Mouse (Mus musculus): ENCODE measurements at regions not wholly inside any gene's neighbourhood (a gene's known extent, or its start where the extent isn't known, plus 50 kb on each side); places are given as distances from the start of the nearest gene placed in this dataset.

DNA sequence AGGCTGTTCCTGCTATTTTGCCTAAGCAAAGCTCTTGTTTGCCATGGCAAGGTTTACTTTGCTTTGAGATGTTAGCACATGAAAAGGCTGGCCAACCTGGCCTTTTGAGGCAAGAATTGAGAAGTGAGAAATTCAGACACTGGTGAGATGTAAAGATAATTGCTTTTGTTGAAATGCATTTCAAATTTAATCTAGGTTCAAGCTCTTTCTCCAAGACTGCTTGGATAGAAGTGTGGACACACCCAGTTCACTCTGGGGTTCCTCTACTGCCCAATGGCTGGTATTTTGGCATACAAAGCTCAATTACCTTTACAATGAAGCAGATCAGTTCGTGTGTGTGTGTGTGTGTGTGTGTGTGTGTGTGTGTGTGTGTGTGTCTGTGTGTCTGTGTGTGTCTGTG lies 123.8 kb upstream of the Rfx3 start:
- H3K36me3 ChIP-seq (ENCODE audit: control insufficient read depth, insufficient read depth, low read length): no peaks in the 10 kb centered on the region
- no peak overlapping the region for H3K4me3 ChIP-seq (ENCODE audit: extremely low read depth, insufficient read depth, insufficient read length)
- H3K27me3 ChIP-seq (ENCODE audit: control insufficient read depth, insufficient read depth, low read length): no peaks in the 10 kb centered on the region
- no peak for DNase-seq (ENCODE audit: low read depth in 1 of 2, low spot score in 2 of 2)
- no peak for TF ChIP-seq POLR2A (IDR thresholded peaks at IDR 0.05; ENCODE audit: low read depth, low read length)
- no peak for TF ChIP-seq CTCF (IDR thresholded peaks at IDR 0.05; ENCODE audit: extremely low read depth, insufficient read depth, insufficient read length, insufficient replicate concordance)
- WGBS: 25% methylated on average over 1 of the region's 1 CpGs
- H3K27ac ChIP-seq (ENCODE audit: insufficient read depth, low read length): no peak overlapping the region
- no peaks in the 10 kb centered on the region for H3K4me1 ChIP-seq (ENCODE audit: control insufficient read depth, insufficient read depth, insufficient read length)

DNA sequence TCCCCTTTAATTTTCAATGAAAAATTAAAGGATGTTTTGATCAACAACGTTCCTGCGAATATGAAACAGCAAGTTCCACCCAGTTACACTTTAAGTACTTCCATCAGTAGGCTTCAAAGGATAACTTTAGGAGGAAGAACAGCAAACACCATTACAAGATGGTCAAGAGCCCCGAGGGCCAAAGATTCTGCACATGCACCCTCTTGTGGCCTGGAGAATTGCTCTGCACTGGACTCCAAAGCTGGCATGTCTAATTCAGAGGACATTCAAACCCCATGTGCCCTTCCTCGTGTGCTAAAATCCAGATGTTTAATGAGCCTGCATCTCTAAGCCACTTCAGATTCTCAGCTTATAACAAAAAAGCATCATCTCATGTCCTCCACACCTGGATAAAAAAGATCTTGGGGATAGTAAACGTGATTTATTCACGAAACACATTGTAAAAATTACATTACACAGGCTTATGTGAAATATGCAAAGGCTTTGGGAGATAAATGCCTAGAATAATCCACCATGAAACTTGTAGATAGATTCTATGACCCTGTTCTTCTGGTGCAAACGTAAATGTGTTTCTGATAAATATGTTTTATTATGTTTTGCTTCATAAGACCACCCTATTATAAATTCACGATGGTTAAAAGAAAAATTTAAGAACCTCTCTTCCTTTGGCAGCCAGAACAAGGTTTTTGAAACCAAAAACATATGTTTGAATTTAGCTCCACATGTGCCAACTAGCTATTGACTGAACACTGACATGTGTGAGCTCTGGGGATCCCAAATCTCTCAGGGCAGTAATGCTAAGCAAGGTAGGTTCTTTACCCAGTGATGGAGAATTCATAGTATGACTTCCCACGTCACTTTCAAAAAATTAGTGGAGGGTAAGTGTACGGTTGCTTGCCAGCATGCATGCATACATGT lies 100.6 kb upstream of the Rfx3 start:
- H3K4me1 ChIP-seq (ENCODE audit: control insufficient read depth, insufficient read depth, insufficient read length): no peaks in the 10 kb centered on the region
- TF ChIP-seq CTCF (IDR thresholded peaks at IDR 0.05; ENCODE audit: extremely low read depth, insufficient read depth, insufficient read length, insufficient replicate concordance) (no peak), POLR2A (IDR thresholded peaks at IDR 0.05; ENCODE audit: low read depth, low read length) (no peak)
- H3K27me3 ChIP-seq (ENCODE audit: control insufficient read depth, insufficient read depth, low read length): no peaks in the 10 kb centered on the region
- no peak for DNase-seq (ENCODE audit: low read depth in 1 of 2, low spot score in 2 of 2)
- 83% methylated on average over 10 of the region's 10 CpGs for WGBS
- no peak overlapping the region for H3K4me3 ChIP-seq (ENCODE audit: extremely low read depth, insufficient read depth, insufficient read length)
- no peak overlapping the region for H3K27ac ChIP-seq (ENCODE audit: insufficient read depth, low read length)
- H3K36me3 ChIP-seq (ENCODE audit: control insufficient read depth, insufficient read depth, low read length): no peaks in the 10 kb centered on the region

DNA sequence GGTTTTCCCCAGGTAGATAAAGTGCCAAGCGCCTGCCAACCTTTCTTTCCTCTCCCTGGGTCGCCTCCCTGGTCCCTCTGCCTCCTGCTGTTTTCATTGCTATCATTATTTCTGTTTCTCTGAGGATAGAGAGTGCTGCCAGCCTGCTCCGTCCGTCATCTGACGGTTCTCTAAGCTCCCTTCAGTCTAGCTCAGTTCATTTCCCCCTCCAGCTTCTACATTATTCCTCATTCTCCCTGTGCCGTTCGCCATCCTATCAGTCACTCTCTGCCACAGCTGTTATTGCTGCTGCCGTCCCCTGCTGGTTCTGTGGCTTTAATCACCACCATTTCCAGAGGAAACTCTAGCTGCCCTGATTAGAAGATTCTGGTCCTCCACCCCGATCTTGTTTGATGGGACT lies 84.7 kb upstream of the Rfx3 start:
- no peak overlapping the region for H3K4me3 ChIP-seq (ENCODE audit: extremely low read depth, insufficient read depth, insufficient read length)
- TF ChIP-seq POLR2A (IDR thresholded peaks at IDR 0.05; ENCODE audit: low read depth, low read length): no peak
- TF ChIP-seq CTCF (IDR thresholded peaks at IDR 0.05; ENCODE audit: extremely low read depth, insufficient read depth, insufficient read length, insufficient replicate concordance): no peak
- 55% methylated on average over 9 of the region's 9 CpGs for WGBS

GRCm38 (mm10) chr19:28092252-28092651 lies 81.3 kb upstream of the Rfx3 start:
- no peak for DNase-seq (ENCODE audit: low read depth in 1 of 2, low spot score in 2 of 2)
- Histone ChIP-seq H3K4me1 (ENCODE audit: control insufficient read depth, insufficient read depth, insufficient read length) (no peaks in the 10 kb centered on the region), H3K36me3 (ENCODE audit: control insufficient read depth, insufficient read depth, low read length) (no peaks in the 10 kb centered on the region), H3K4me3 (ENCODE audit: extremely low read depth, insufficient read depth, insufficient read length) (no peak overlapping the region), H3K27ac (ENCODE audit: insufficient read depth, low read length) (no peak overlapping the region), H3K27me3 (ENCODE audit: control insufficient read depth, insufficient read depth, low read length) (no peaks in the 10 kb centered on the region)
- TF ChIP-seq POLR2A (IDR thresholded peaks at IDR 0.05; ENCODE audit: low read depth, low read length) (no peak), CTCF (IDR thresholded peaks at IDR 0.05; ENCODE audit: extremely low read depth, insufficient read depth, insufficient read length, insufficient replicate concordance) (no peak)
- WGBS: 85% methylated on average over 6 of the region's 6 CpGs

More for the DNA sequence above, 84.7 kb upstream of the Rfx3 start:
- Histone ChIP-seq H3K27ac (ENCODE audit: insufficient read depth, low read length) (no peak overlapping the region), H3K27me3 (ENCODE audit: control insufficient read depth, insufficient read depth, low read length) (no peaks in the 10 kb centered on the region), H3K4me1 (ENCODE audit: control insufficient read depth, insufficient read depth, insufficient read length) (no peaks in the 10 kb centered on the region), H3K36me3 (ENCODE audit: control insufficient read depth, insufficient read depth, low read length) (no peaks in the 10 kb centered on the region)
- DNase-seq (ENCODE audit: low read depth in 1 of 2, low spot score in 2 of 2): no peak

DNA sequence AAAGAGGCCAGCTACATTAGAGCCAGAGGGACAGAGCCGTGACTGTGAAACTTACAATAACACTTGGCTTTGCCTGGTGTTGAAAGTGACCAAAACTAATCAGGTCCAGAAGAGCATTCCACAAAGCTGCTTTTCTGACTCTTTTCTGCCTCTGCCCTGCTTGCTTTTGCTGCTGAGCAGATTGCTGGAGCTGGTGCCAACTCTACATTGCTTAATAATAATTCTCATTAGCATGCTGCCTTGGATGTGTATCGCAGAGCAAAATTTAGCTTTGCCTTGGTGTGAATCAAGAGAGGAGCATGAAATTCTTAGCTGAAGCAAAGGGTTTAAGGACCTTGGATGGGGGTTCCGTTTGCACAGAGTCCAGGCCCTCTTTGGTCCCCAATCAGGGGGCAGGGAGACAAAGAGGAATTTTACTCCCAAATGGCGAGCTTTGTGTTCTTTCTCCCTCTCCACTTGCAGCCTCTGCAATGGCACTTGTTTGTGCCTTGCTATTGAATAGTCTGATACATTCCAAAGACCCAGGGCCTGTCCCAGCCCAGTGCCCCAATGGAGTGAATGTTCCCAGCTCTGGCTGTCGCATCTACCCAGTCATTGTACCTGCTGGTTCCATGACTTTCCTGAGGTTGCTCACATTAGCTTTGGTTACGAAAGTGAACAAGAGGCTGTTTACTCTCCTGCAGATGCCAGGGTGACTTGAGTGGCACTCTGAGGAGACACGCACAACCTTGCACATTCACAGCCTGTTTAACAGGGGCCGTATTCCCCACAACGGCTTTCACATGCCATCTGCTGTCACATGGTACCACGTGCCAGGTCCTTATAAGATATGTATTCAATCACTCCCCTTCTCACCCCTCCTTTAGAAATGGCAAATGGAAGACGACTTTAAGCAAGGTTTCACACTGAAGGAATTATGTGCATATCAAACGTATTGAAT lies 76.9 kb upstream of the Rfx3 start:
- Histone ChIP-seq H3K27ac (ENCODE audit: insufficient read depth, low read length) (no peak overlapping the region), H3K36me3 (ENCODE audit: control insufficient read depth, insufficient read depth, low read length) (no peaks in the 10 kb centered on the region), H3K4me3 (ENCODE audit: extremely low read depth, insufficient read depth, insufficient read length) (no peak overlapping the region), H3K4me1 (ENCODE audit: control insufficient read depth, insufficient read depth, insufficient read length) (no peaks in the 10 kb centered on the region), H3K27me3 (ENCODE audit: control insufficient read depth, insufficient read depth, low read length) (no peaks in the 10 kb centered on the region)
- 85% methylated on average over 12 of the region's 12 CpGs for WGBS
- no peak for DNase-seq (ENCODE audit: low read depth in 1 of 2, low spot score in 2 of 2)
- TF ChIP-seq POLR2A (IDR thresholded peaks at IDR 0.05; ENCODE audit: low read depth, low read length): no peak
- TF ChIP-seq CTCF (IDR thresholded peaks at IDR 0.05; ENCODE audit: extremely low read depth, insufficient read depth, insufficient read length, insufficient replicate concordance): no peak

DNA sequence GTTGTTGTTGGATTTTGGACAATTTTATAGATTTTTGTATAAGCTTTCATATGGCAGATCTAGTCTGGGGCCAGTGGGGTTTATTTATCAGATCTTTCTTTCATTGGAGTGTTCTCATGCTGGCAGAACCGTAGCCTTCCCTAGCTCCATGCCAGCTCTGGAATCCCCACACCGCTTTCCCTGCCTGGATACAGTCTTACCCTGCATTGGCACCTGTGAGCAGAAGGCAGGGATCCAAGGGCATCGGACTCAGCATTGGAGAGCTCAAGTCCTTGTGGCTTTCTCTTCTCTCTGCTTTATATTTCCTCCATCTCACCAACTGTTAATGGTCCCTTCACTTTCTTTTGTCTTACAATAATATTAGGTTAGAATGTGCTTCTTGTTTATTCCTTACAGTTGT lies 59.4 kb upstream of the Rfx3 start:
- TF ChIP-seq CTCF (IDR thresholded peaks at IDR 0.05; ENCODE audit: extremely low read depth, insufficient read depth, insufficient read length, insufficient replicate concordance) (no peak), POLR2A (IDR thresholded peaks at IDR 0.05; ENCODE audit: low read depth, low read length) (no peak)
- DNase-seq (ENCODE audit: low read depth in 1 of 2, low spot score in 2 of 2): no peak
- no peaks in the 10 kb centered on the region for H3K36me3 ChIP-seq (ENCODE audit: control insufficient read depth, insufficient read depth, low read length)
- H3K27me3 ChIP-seq (ENCODE audit: control insufficient read depth, insufficient read depth, low read length): no peaks in the 10 kb centered on the region
- no peak overlapping the region for H3K4me3 ChIP-seq (ENCODE audit: extremely low read depth, insufficient read depth, insufficient read length)
- 94% methylated on average over 3 of the region's 3 CpGs for WGBS
- no peak overlapping the region for H3K27ac ChIP-seq (ENCODE audit: insufficient read depth, low read length)
- no peaks in the 10 kb centered on the region for H3K4me1 ChIP-seq (ENCODE audit: control insufficient read depth, insufficient read depth, insufficient read length)

Measured in spleen, adult 2 months (tissue).